Mouse (Mus musculus) monocyte, adult 5-6 weeks (primary cell): ENCODE measurements around the gene Dock4. TPM values are rescaled to one million over a fixed set of nuclear protein-coding genes. Genes with fewer than 3 reads are reported as not detected.

ENCODE experiments used
- ATAC-seq: fragments of 153-309, 156-312 bp; replicated peaks from 2 replicates; pipeline ENCODE4 v1.8.0; 2017; ENCODE audit warnings: mild to moderate bottlenecking; ENCODE audit not compliant: low TSS enrichment, insufficient number of reproducible peaks, severe bottlenecking, poor library complexity, low FRiP score
- total RNA-seq: library from RNA; stranded (forward); fragments of 200-1000, 200-491, 200-594 nt; gene quantifications from 3 replicates; pipeline ENCODE4 v1.2.3, GENCODE M21; 2017

Gene Dock4
- total RNA-seq, 1 experiment from 2014 or later = 8.9 TPM

GRCm38 (mm10) chr12:40551317-40551716 is 105.6 kb downstream of the Dock4 start:
- ATAC-seq = no peak

- no peak for ATAC-seq
These were observed 106.4 kb downstream of the Dock4 start for GRCm38 (mm10) chr12:40552201-40552600.

- no peak for ATAC-seq
These were observed 108.2 kb downstream of the Dock4 start for GRCm38 (mm10) chr12:40553929-40554328.

- no peak for ATAC-seq
These were observed 109.3 kb downstream of the Dock4 start for GRCm38 (mm10) chr12:40554941-40555511.

GRCm38 (mm10) chr12:40558600-40558999 is 112.8 kb downstream of the Dock4 start:
- peak; percentile 82 for ATAC-seq

GRCm38 (mm10) chr12:40559103-40559502 is 113.4 kb downstream of the Dock4 start:
- peak; percentile 94 for ATAC-seq

- ATAC-seq = no peak
These were observed 118.0 kb downstream of the Dock4 start for GRCm38 (mm10) chr12:40563703-40564102.

- no peak for ATAC-seq
These were observed 118.5 kb downstream of the Dock4 start for GRCm38 (mm10) chr12:40564261-40564660.

- ATAC-seq = no peak
These were observed 122.7 kb downstream of the Dock4 start for GRCm38 (mm10) chr12:40568365-40568885.

- no peak for ATAC-seq
These were observed 123.5 kb downstream of the Dock4 start for GRCm38 (mm10) chr12:40568971-40569968.

GRCm38 (mm10) chr12:40570250-40570649 is 124.5 kb downstream of the Dock4 start:
- no peak for ATAC-seq

GRCm38 (mm10) chr12:40574051-40574450 is 128.3 kb downstream of the Dock4 start:
- no peak for ATAC-seq

GRCm38 (mm10) chr12:40576749-40577148 is 131.0 kb downstream of the Dock4 start:
- no peak for ATAC-seq

GRCm38 (mm10) chr12:40580351-40580750 is 134.6 kb downstream of the Dock4 start:
- no peak for ATAC-seq

- no peak for ATAC-seq
These were observed 135.3 kb downstream of the Dock4 start for GRCm38 (mm10) chr12:40581037-40581436.

- no peak for ATAC-seq
These were observed 136.3 kb downstream of the Dock4 start for GRCm38 (mm10) chr12:40582059-40582458.

GRCm38 (mm10) chr12:40584526-40585289 is 139.0 kb downstream of the Dock4 start:
- ATAC-seq = peak; percentile 63

GRCm38 (mm10) chr12:40585456-40586141 is 139.8 kb downstream of the Dock4 start:
- ATAC-seq = peak; percentile 72
